Mouse (Mus musculus) frontal cortex, postnatal 10 days (tissue): Measurements from ENCODE around the gene Zfhx3.

Experiments used
- DNase-seq, 2 experiments: peaks; one replicate each; pipeline ENCODE4 v3.0.0; 2022; ENCODE audit warnings: low spot score in 2 of 2, mixed read lengths in 1 of 2

The Zfhx3 gene

GRCm38 (mm10) chr8:108019651-108020050 is 77.2 kb downstream of the Zfhx3 start:
- no peak for DNase-seq

- no peak for DNase-seq
Observed at GRCm38 (mm10) chr8:108022404-108022803, 80.0 kb downstream of the Zfhx3 start.

DNA sequence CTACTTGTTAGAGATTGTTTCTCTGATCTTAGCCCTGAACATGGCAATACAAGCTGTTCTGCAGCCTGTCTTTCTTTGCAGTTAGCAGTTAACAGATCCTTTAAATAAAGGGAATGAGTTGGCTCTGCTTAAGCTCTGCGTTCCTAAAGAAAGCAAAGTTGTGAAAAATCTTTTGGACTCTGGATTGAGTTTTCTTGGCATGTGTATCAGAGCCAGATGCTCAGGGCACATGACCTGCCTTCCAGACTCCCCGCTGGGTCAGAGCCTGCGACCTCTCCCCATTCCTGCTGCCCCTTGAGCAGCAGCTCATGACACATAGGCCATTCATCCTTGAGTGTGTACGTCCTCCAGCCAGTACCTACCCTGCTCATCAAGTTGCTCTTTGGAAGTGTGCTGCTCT is 81.9 kb downstream of the Zfhx3 start:
- no peak for DNase-seq

GRCm38 (mm10) chr8:108025249-108025648 is 82.8 kb downstream of the Zfhx3 start:
- no peak for DNase-seq

DNA sequence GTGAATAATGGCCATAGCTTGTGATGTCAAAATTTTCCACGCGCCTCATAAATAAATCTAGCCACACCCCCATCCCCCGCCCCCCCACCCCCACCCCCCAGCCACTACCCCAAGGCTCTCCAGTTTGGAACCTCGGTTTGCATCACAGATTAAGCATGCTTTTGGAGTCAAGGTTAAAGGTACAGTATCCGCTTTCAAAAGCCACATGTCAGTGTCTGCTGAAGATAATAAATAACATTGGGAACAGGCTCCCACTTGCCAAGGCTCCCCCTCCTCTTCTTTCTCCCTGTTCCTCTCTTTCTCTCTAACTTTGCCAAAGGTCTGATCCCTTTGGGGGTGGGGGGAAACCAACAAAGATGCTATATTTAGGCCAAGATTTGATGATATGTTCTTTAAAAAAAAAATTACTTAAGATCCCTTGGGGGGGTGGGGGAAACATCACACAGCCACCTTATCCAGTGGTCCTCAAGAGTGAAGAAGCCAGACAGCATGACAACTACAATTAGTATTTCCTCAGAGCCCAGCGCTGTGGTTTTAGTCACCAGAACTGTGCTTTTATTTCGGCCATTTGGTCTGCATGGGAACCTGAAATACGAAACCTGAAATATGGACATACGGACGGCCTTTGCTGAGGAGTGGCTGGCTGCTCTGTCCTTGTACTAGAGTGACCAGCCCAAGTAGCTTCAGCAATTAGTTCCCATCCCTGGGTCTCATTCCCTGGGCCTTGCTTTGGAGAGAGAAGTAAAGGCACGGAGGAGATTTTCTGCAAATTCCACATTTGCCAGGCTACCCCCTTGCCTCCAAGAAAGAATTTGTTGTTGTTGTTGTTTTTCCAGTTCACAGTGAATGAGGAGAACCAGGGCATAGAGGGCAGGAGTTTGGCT is 84.4 kb downstream of the Zfhx3 start:
- DNase-seq, result no peak

- DNase-seq, result no peak
Observed at GRCm38 (mm10) chr8:108027561-108028025, 85.1 kb downstream of the Zfhx3 start.

DNA sequence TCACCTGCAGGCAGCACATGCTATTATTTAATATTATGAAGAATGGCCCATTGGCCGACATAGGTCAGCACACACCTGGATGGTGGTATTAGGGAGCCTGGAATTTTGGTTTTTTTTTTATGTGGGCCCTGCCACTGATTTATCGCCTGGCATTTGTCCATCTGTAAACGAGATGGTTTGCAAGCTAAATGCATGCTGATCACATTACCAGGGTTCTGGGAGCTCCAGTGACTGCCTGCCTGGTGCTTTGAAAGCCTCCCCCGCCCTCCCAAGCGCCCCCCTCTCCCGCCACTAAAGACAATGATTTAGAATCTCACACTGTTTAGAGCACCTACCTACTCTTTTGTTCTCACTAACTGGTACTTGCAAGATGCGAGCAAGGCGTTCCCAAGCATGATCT is 86.0 kb downstream of the Zfhx3 start:
- no peak for DNase-seq

- DNase-seq, result no peak
Observed at GRCm38 (mm10) chr8:108031159-108031558, 88.7 kb downstream of the Zfhx3 start.

DNA sequence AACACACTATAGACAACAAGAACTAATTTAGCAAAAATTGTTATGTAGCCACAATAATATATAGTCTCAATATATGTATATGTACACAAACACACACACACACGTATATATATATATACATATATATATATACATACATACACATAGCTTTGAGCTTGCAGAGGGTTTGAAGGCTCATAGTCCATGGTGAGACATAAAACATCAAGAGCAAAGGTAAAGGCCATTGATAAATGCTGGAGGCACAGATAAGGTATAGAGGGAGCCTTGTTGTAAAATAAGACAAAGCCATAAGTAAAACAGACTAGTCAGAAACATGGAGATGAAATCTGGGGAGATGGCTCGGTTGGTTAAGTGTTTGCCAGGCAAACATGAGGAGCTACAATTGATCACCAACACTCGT is 91.6 kb downstream of the Zfhx3 start:
- no peak for DNase-seq

- no peak for DNase-seq
Observed at GRCm38 (mm10) chr8:108034726-108035125, 92.3 kb downstream of the Zfhx3 start.

GRCm38 (mm10) chr8:108043618-108044017 is 101.2 kb downstream of the Zfhx3 start:
- no peak for DNase-seq

- DNase-seq, result no peak
Observed at GRCm38 (mm10) chr8:108044185-108044584, 101.7 kb downstream of the Zfhx3 start.

- DNase-seq, result no peak
Observed at GRCm38 (mm10) chr8:108056241-108056640, 113.8 kb downstream of the Zfhx3 start.

DNA sequence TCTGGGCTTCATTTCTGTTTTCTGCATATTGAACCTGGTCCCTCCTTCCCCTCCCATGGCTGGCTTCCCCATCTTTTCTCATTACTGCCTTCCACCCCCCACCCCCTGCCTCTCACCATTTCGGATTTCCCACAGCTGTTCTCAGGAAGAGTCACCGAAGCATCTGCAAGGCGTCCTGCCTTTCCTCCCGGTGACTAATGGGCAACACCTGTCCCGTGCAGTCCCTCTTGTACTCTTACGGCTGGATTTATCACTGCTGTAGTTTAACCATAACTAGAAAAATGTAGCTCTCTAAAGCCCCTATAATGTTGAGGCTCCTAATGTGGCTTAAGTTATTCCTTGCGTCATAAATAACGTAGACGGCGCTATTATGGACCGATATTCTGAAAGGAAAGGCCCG is 119.5 kb downstream of the Zfhx3 start:
- DNase-seq, result no peak

- DNase-seq, result no peak
Observed at GRCm38 (mm10) chr8:108067111-108067510, 124.7 kb downstream of the Zfhx3 start.

GRCm38 (mm10) chr8:108068195-108068594 is 125.8 kb downstream of the Zfhx3 start:
- DNase-seq, result no peak

- no peak for DNase-seq
Observed at GRCm38 (mm10) chr8:108070438-108070837, 128.0 kb downstream of the Zfhx3 start.

GRCm38 (mm10) chr8:108072126-108072746 is 129.8 kb downstream of the Zfhx3 start:
- DNase-seq, result no peak

- DNase-seq, result no peak
Observed at GRCm38 (mm10) chr8:108072853-108073252, 130.4 kb downstream of the Zfhx3 start.

DNA sequence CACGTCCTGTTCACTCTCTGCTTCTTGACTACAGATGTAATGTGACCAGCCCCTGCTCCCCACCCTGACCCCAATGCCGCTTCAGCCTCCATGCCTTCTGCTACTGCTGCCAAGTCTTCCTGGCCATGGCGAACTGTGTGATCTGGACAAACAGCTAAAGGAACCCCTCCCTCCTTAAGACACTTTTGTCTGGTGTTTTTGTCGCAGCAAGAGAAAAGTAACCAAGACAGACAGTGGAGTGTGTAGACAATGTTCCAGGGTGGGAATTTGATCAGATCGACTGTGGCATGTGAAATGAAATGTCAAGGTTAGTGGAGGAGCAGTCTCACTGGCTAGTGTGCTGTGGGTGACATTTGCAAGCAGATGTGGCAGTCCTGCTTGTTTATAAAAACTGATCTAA is 132.7 kb downstream of the Zfhx3 start:
- no peak for DNase-seq

DNA sequence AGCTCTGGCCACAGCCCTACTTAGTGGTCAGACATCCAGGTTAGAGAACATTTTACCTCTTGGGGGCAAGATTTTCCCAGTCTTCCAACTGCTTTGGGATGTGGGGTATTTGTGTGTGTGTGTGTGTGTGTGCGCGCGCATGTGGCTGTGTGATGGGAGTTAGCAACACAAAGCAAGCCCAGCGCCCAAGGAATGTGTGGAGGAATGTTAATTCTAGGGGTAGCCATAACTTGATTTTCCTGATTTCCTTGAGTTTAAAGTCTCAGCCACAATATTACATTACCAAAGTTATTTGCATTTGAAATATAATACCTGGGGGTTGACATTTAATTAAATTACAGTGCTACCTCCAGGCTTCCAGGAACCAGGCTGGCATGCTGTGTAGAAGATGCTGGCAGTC is 136.3 kb downstream of the Zfhx3 start:
- DNase-seq, result no peak

DNA sequence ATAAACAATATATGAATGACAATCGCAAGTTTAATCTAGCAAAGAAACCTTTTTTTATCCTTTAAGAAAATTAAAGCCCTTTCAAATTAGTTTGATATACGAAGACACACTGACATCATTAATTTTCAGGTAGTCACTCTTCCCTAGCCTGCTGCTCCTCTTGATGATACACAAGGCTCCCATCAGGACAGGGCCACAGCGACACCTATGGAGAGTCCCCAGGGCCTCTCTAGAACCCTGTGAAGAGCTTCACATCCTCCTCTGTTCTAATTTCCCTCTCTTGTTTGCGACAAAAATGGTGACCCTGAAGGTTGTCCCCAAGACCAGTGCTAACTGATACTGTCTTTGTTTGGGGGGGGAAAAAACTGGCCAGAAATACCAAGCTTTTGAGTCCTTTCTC is 144.5 kb downstream of the Zfhx3 start:
- DNase-seq, result no peak

DNA sequence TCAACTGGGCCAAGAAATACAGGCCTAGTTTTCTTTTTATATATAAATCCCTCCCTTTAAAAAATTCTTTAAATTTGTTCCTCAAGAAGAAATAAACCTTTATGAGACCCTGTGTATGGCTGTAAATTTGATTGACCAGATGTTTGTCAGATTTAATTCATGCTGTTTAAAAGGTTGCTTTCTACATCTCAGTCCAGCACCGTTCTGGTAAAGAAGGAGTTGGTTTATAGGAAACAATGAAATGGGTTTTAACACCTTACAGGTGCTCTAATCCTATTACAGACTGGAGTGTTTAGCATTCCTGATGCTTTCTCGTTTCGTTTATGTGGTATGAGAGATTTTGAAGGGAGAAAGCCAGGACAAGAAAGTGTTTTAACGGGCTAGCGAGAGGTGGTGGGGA is 147.2 kb downstream of the Zfhx3 start:
- DNase-seq, result no peak
